Mouse (Mus musculus) layer of hippocampus, adult 6 months (tissue): Measurements from ENCODE around the gene Ube2l3. TPM values are rescaled to one million over a fixed set of nuclear protein-coding genes. Genes with fewer than 3 reads are reported as not detected.

Experiments
- long read RNA-seq, 2 experiments: library from polyadenylated mRNA; unstranded; transcript quantifications; one replicate each; pipeline ENCODE4 v2.0.0; 2019 to 2020
- microRNA-seq: library from miRNA; unstranded; fragments of <30 nt; microRNA quantifications from one replicate; pipeline ENCODE4 v1.2.0, GENCODE M21; 2020
- polyA plus RNA-seq: library from polyadenylated mRNA; unstranded; fragments of <200 nt; fragmentation: Nextera tagmentation; gene quantifications from 2 replicates; pipeline ENCODE4 v1.2.3, GENCODE M21; 2021

Gene Ube2l3
- 112 and 119 TPM in 2 replicates for polyA plus RNA-seq
- long read RNA-seq, experiment 1, transcript Ube2l3-201 (4 exons, 2,609 nt) = major isoform, 60 of 86 reads
- long read RNA-seq, experiment 1, partial matches to known transcripts = 2 of 86 reads
- long read RNA-seq, experiment 1, other reads (novel, unspliced or antisense) = 17 of 86 reads
- long read RNA-seq, experiment 2, transcript Ube2l3-201 (4 exons, 2,609 nt) = major isoform, 203 of 238 reads
- long read RNA-seq, experiment 2, transcript Ube2l3-203 (3 exons, 650 nt) = minor isoform, 9 of 238 reads
- long read RNA-seq, experiment 2, partial matches to known transcripts = 6 of 238 reads
- long read RNA-seq, experiment 2, other reads (novel, unspliced or antisense) = 17 of 238 reads

DNA sequence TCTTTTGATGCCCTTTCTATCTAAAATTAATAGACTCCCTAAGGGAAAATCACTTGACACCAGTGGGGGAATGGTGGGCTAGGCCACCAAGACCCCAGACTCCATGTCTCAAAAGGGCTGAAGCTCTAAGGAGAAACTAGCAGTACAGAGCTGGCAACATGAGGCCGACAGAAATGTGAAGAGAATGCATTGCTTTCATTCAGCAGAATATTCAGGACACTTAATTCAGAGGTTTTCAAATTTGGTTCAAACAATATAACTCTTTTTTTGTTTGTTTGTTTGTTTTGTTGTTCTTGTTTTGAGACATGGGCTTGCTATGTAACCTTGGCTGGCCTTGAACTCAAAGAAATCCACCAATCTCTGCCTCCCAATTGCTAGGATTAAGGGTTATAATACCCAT is at the start of gene Ube2l3:
Ube2l3 (minus strand) TSS at position 101 of the 400 bp plus-strand sequence.

DNA sequence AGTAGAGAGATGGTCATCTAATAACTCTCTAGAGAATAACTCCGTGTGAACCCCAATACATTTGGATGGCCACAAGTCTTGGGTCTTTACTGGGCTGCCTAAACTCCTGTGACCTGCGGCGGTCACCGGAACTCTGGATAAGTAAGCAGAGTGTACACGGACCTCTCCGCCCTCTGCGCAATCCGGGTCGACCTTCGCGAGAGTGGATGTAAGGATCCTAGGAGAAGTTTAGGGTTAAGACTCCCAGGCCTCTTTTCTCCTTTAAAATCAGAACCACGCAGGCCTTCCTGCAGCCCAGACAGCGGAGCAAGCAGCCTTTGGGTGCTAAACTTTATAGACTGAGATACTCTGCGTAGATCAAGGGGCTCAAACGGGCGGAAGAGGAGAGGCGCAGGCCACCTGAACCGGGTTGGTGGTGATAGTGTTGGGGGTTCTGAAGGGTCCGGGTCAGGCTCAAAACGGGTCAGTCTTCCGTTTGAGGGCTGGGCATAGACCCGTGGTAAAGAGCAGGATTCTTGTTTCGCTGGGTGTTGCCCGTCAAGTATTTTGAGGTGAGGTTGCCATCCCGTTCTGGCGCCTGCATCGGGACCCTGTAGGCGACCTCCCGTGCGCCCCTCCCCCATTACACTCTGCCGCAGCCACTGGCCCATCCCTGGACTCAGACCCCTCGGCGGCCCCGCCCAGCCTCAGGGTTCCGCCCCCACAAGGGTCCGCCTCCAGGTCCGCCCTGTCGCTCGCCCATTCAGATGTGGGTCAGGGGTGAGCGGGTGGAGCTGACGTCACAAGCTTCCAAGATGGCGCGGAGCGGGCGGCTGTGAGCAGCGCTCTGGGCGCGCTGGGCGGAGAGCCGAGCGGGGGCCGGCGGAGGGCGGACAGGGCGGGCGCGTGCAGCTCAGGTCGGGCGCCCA is 30.6 kb upstream of the Ube2l3 start, which contains the start of gene Hic2:
Hic2 (plus strand) TSS at position 779 of the 908 bp plus-strand sequence.

DNA sequence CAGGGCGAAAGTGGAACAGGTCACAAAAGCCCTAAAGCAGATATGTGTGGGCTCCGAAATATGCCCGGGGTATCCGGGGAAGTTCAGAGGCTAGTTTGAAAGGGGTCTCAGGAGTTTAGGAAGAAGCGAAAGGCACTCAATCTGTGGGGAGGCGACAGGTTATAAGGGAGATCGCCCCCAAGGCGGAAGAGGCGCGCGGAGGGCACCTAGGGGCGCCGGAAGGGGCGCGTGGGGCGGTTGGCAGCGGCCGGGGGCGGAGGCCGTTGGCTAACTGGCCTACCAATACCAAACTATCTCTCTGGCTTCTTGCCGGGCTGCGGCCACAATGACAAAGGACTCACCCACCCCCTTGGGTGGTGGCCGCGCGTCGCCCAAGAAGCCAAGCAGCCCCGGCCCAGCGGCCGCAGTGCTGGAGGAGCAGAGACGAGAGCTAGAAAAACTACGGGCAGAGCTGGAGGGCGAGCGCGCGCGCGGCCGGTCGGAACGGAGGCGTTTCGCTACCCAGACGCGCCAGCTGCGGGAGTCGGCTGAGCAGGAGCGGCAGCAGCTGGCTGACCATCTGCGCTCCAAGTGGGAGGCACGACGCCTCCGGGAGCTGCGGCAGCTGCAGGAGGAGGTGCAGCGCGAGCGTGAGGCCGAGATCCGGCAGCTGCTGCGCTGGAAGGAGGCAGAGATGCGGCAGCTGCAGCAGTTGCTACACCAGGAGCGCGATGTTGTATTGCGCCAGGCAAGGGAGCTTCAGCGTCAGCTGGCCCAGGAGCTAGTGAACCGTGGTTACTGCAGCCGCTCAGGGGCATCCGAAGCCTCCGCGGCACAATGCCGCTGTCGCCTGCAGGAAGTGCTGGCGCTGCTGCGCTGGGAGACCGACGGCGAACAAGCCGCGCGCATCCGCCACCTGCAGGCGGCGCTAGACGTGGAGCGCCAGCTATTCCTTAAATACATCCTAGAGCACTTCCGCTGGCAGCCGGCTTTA is 6.2 kb upstream of the Ube2l3 start, which contains the start of gene Rimbp3:
Rimbp3 (plus strand) TSS at position 215 of the 973 bp plus-strand sequence.

DNA sequence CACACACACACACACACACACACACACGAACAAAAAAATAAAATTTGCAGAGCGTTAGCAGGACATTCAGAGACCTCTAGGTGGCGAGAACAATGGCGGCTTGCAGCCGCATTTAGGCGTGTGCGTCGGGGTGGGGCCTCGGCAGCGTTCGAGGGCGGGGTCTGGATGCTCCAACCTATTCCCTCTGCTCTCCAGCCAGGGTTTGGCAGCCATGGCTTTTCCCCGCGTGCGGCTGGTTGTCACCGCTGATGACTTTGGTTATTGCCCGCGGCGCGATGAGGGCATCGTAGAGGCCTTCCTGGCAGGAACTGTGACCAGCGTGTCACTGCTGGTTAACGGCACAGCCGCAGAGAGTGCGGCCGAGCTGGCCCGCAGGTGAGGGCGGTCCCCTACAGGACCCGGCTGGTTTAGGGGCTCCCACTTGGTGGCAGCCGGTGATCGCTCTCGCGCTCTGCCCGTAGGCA is 55.6 kb downstream of the Ube2l3 start, which contains the start of gene Ccdc116:
Ccdc116 (minus strand) TSS at position 458 of the 464 bp plus-strand sequence.

DNA sequence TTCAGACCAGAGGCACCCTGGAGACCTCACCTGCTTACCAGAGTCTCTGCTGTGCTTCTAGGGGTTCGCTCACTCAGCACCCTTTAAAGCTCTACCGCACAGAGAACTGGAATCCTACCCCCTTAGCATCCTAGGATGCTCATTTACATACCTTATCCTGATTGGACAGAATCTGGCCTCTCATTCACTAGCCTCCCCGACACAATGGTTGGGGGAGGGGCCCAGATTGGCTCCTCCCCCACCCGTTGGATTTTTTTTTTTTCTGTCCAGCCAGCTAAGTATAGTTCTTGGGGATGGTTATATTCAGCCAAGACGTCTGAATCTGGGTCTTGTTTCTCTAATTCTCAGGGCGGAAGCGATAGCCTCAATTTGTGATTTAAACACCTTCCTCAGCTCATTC is 58.1 kb downstream of the Ube2l3 start, which contains the start of gene Ydjc:
Ydjc (plus strand) TSS at position 283 of the 400 bp plus-strand sequence.

DNA sequence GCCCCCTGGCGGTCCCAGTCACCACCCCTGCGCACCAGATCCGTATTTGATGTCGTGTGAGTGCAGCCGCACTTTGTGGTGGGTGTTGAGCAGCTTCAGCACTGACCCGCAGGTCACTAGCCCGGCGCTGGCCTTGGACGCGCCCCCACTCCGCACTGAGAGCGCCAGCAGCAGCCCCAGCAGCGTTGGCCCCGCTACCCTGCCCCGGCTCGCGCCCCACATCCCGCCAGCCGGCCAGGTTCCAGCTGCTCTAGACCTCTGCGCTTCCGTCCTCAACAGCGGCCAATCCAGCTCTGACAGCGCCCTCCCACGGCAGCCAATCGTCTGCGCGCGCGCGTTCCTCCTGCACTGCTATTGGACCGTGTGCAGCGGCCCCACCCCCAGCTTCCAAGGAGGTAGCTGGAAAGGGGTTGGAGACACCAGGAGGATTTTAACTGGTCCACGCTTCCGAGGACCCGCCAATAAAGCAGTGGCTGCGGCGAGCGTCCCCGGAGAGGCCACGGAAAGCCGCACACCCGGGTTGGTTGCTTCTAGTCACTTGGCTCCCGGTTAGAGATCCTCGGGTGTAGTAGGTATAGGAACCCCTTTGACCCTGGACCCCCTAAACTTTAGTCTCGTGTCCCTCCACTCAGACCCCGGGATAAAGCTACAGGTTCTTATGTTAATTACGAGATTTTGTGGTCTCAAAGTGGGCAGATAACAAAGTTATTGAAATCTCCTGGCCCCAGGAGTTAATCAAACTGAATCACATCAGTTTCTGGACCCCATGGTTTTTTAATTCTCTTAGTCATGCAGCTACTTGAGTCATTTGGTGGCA is 70.2 kb downstream of the Ube2l3 start, which contains the start of gene Sdf2l1:
Sdf2l1 (minus strand) TSS at position 295 of the 817 bp plus-strand sequence.

DNA sequence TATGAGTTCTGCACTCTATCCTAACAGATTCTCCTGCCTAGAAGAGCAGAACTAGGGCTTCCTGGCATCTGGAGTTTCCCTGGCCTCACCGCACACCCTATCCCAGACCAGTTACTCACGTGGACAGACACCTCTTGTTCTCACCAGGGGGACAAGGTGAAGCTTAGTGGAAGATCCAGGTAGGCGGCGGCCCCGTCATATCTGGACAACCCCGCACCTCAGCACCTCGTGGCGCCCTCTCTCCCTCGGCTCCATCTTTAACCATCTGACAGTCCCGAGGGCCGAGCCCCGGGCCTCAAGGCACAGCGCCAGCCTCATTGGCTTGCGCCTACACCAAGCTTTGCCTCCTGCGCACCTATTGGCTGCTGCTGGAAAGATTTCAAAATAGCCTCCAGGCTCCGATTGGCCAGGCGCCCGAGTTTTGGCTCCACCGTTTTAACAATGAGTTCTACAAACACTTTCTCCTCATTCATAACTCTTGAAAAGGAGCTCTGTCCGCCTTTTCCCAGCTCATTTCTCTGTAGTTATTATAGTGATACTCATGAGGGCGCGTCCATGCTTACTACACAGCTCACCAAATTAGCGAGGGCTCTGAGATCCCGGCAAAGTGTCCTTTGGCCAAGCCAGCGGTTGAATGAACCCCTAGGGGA is 77.5 kb downstream of the Ube2l3 start, which contains the start of gene 2610318N02Rik:
2610318N02Rik (minus strand) TSS at position 297 of the 650 bp plus-strand sequence.

DNA sequence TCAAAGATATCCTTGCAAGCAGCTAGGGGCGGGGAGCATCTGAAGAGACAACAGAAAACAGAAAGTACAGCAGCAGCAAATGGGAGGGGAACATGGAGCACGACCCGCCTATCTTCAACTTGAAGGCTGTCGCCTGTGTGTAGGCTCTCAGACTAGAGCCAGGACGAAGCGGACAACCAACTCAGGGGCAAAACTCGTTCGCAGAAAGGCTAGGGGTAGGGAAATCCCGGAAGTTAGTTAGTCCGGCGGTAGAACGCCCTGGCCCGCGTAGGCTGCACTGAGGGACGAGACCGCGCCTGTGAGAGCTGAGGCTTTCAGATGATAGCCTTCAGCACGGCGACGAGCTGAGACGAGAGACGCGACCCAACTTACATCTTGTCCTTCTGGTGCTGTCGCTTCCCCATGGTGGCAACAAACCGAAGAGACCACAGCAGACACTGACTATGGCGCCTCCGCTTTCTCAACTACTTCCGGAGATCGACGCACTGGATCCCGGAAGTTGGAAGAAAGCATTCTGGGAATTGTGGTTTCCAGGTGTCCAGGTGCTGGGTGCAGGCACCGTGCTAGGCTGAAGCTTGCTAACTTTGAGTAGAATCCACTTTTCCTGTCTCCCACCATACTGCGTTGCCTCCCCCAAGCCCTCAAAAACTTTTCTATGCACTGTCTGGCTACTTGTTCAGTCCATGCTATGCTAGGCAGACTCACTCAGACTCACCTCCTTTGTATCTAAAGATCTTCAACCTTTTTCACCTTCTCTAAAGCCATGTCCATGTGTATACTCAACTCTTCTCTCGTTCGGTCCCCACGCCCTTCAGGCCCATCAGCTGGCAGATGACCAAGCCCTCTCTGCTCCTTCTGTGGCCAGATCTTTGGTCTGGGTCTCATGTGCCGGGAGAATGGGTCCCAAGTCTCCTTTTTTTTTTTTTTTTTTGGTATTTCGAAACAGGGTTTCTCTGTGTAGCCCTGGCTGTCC is 91.4 kb downstream of the Ube2l3 start, which contains the start of gene Ppil2:
Ppil2 (minus strand) TSS at position 487 of the 973 bp plus-strand sequence.

Small RNA genes lying within 50 kb of the gene (microRNA-seq; reads per million reads assigned to microRNA genes)
- 114 reads per million, percentile 60 among the genes with 10 or more reads in this experiment for gene Mir130b
- gene Mir301b = 0.64 reads per million

Other genes starting within 250 kb of the Ube2l3 start
- gene Mapk1, start 219.3 kb downstream of the Ube2l3 start, polyA plus RNA-seq = 138 and 148 TPM in 2 replicates
- gene Ypel1, start 133.0 kb downstream of the Ube2l3 start, polyA plus RNA-seq = 23.7 and 29.0 TPM in 2 replicates
- 78.4 and 79.2 TPM in 2 replicates for gene Ppil2, start 91.4 kb downstream of the Ube2l3 start, polyA plus RNA-seq
- gene 2610318N02Rik, start 77.5 kb downstream of the Ube2l3 start, polyA plus RNA-seq = 1.3 and 2.2 TPM in 2 replicates
- 32.6 and 49.5 TPM in 2 replicates for gene Sdf2l1, start 70.3 kb downstream of the Ube2l3 start, polyA plus RNA-seq
- 37.9 and 45.2 TPM in 2 replicates for gene Ydjc, start 58.0 kb downstream of the Ube2l3 start, polyA plus RNA-seq
- gene Ccdc116, start 55.4 kb downstream of the Ube2l3 start, polyA plus RNA-seq = 0.29 and 0.79 TPM in 2 replicates
- 0.44 and 0.63 TPM in 2 replicates for gene Rimbp3, start 6.0 kb upstream of the Ube2l3 start, polyA plus RNA-seq
- gene Hic2, start 30.9 kb upstream of the Ube2l3 start, polyA plus RNA-seq = 0.30 and 0.44 TPM in 2 replicates
- 115 and 119 TPM in 2 replicates for gene Tmem191c, start 73.4 kb upstream of the Ube2l3 start, polyA plus RNA-seq
- gene Serpind1, start 128.7 kb upstream of the Ube2l3 start, polyA plus RNA-seq = 2.8 and 4.0 TPM in 2 replicates
- 6.8 and 6.9 TPM in 2 replicates for gene Snap29, start 203.3 kb upstream of the Ube2l3 start, polyA plus RNA-seq
- gene Pi4ka, start 203.7 kb upstream of the Ube2l3 start, polyA plus RNA-seq = 62.7 and 66.9 TPM in 2 replicates
- gene Crkl, start 249.3 kb upstream of the Ube2l3 start, polyA plus RNA-seq = 25.4 and 26.0 TPM in 2 replicates